Mouse (Mus musculus) lung, embryonic 15.5 days (tissue): ENCODE measurements around the gene Edem1. TPM values are rescaled to one million over a fixed set of nuclear protein-coding genes. Genes with fewer than 3 reads are reported as not detected.

Experiments
- ATAC-seq: fragments of 200-750 bp; cut with Nextera tagmentation; 2 replicates; pipeline ENCODE4 v1.8.0; 2017; ENCODE audit warnings: moderate number of reproducible peaks, borderline replicate concordance; ENCODE audit not compliant: low FRiP score, low TSS enrichment; ENCODE audit errors: extremely low read depth
- H3K27ac ChIP-seq: fragments of 300-500 bp; sonication (generic); 2 replicates; pipeline ENCODE4 v1.5.1; 2015; ENCODE audit warnings: moderate library complexity, mild to moderate bottlenecking, inconsistent platforms
- H3K27me3 ChIP-seq: fragments of 300-500 bp; sonication (generic); 2 replicates; pipeline ENCODE4 v1.6.1; 2015; ENCODE audit warnings: inconsistent platforms
- H3K36me3 ChIP-seq: fragments of 300-500 bp; sonication (generic); 2 replicates; pipeline ENCODE4 v1.6.1; 2015; ENCODE audit warnings: inconsistent platforms
- H3K4me1 ChIP-seq: fragments of 300-500 bp; sonication (generic); 2 replicates; pipeline ENCODE4 v1.6.1; 2015; ENCODE audit warnings: inconsistent platforms
- H3K4me2 ChIP-seq: fragments of 300-500 bp; sonication (generic); 2 replicates; pipeline ENCODE4 v1.6.1; 2015; ENCODE audit warnings: inconsistent platforms, mild to moderate bottlenecking, moderate library complexity
- H3K4me3 ChIP-seq: fragments of 300-500 bp; sonication (generic); 2 replicates; pipeline ENCODE4 v1.5.1; 2015; ENCODE audit warnings: mild to moderate bottlenecking, inconsistent platforms
- H3K9ac ChIP-seq: fragments of 300-500 bp; sonication (generic); 2 replicates; pipeline ENCODE4 v1.6.1; 2015; ENCODE audit warnings: inconsistent platforms
- H3K9me3 ChIP-seq: fragments of 300-500 bp; sonication (generic); 2 replicates; pipeline ENCODE4 v1.6.1; 2016; ENCODE audit warnings: inconsistent platforms
- WGBS: fragments of 180-500 bp; shearing (Covaris S2); methylation state at CpG from one replicate; pipeline ENCODE4 v1.1.7; 2015; 5-methylcytosine and 5-hydroxymethylcytosine counted together
- polyA plus RNA-seq: library from polyadenylated mRNA; unstranded; fragments of >200 nt; fragmentation: Nextera tagmentation; extraction: Ambion mirVana; gene quantifications from 2 replicates; pipeline ENCODE4 v1.2.1, GENCODE M21; 2015

The Edem1 gene
- 27.3 and 29.7 TPM in 2 replicates for polyA plus RNA-seq

DNA sequence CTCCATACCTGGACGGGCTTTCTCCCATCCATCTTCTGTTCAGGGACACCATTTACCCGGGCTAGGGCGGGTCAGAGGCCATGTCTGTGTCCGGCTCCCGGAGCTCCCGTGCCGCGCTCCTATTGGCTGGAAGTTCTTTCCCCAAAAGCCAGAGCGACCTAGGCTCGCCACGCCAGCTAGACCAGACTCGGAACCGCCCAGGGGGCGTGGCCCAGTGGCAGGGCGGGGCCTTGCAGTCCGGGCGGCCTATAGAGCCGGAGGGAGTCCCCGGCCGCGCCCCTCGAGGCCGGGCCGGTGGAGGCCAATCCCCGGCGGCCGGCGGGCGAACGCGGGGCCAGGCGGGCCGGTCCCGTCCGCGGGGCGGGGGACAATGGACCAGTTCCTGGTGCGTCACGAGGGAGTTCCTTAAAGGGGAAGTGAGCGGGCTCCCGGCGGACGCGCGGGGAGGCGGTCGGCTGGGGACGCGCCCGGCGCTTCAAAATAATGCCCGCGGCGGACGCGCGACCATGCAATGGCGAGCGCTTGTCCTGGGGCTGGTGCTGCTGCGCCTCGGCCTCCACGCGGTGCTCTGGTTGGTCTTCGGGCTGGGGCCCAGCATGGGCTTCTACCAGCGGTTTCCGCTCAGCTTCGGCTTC, at the start of gene Edem1:
Edem1 (plus strand) TSS at position 408 of the 635 bp plus-strand sequence.
- under 1% methylated on average over 67 of the region's 67 CpGs for WGBS
- peak within 1 kb of the TSS; percentile 94 for H3K9ac ChIP-seq
- H3K36me3 ChIP-seq, result peaks cover 8% of the 10 kb centered on the region; the same call in 1 of the 2 replicates
- H3K27me3 ChIP-seq, result no peaks in the 10 kb centered on the region
- H3K4me2 ChIP-seq, result peak within 1 kb of the TSS; percentile 87
- H3K4me1 ChIP-seq, result peaks cover 27% of the 10 kb centered on the region
- peak; percentile 99 for ATAC-seq
- H3K4me3 ChIP-seq, result peak within 1 kb of the TSS; percentile 99
- no peaks in the 10 kb centered on the region for H3K9me3 ChIP-seq
- H3K27ac ChIP-seq, result peak within 1 kb of the TSS; percentile 84

DNA sequence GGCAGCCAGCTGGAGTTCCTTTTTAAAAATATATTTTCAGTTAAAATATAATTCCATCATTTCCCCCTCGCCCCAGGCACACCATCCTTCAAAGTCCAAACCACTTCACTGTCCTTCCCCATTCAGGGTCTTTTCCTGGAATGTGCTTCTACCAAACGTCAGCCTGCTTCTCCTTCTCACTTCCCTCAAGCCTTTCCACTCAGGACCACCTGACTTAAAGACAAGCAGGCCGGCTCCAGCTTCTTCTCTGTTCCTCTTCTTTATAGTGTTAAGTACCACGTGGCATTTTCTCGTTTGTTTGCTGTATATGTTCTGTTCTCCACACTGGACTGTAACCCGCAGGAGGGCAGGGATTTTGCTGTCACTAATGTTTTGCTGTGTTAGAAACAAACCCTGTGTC, 46.6 kb upstream of the Edem1 start:
- Histone ChIP-seq H3K27me3 (no peaks in the 10 kb centered on the region), H3K27ac (no peak overlapping the region), H3K36me3 (no peaks in the 10 kb centered on the region), H3K4me3 (no peak overlapping the region), H3K4me1 (peaks cover 17% of the 10 kb centered on the region), H3K9ac (no peak overlapping the region), H3K4me2 (no peak overlapping the region), H3K9me3 (no peaks in the 10 kb centered on the region)
- 56% methylated on average over 6 of the region's 6 CpGs for WGBS
- ATAC-seq, result no peak

DNA sequence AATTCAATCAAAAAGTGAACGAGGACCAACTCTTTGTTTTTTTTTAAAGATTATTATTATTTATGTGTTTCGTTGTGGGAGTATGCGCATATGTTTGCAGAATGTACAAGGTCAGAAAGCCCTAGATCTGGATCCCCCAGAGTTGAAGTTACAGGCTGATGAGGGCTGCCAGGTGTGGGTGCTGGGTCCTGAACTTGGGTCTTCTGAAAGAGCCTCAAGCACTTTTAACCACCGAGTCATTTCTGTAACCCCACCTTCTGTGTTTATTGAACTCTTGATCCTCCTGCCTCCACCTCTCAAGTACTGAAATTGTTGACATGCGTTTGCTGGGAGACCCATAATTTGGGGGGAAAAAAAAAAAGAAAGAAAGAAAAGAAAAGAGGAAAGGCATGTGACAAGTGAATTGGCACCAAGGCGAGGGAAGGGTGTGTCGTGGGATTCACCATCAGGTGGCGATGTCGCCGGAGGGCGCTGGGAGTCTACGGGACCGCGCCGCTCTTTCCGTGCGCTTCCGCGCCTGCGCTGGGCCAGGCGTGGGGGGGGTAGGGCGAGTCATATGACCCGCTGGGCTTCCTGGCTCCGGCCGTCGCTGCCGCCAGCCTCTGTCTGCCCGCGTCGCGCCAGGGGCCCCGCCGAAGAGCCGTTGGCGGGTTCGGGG, 45.8 kb upstream of the Edem1 start, which contains the start of gene Arl8b:
Arl8b (plus strand) TSS at position 574 of the 658 bp plus-strand sequence.
- peak within 1 kb of the TSS; percentile 99 for H3K9ac ChIP-seq
- WGBS, result 8% methylated on average over 36 of the region's 36 CpGs
- peak; percentile 97 for ATAC-seq
- peak within 1 kb of the TSS; percentile 100 for H3K4me3 ChIP-seq
- H3K4me2 ChIP-seq, result peak within 1 kb of the TSS; percentile 69
- H3K27me3 ChIP-seq, result no peaks in the 10 kb centered on the region
- no peaks in the 10 kb centered on the region for H3K9me3 ChIP-seq
- no peaks in the 10 kb centered on the region for H3K36me3 ChIP-seq
- H3K27ac ChIP-seq, result peak within 1 kb of the TSS; percentile 81
- H3K4me1 ChIP-seq, result peaks cover 17% of the 10 kb centered on the region

DNA sequence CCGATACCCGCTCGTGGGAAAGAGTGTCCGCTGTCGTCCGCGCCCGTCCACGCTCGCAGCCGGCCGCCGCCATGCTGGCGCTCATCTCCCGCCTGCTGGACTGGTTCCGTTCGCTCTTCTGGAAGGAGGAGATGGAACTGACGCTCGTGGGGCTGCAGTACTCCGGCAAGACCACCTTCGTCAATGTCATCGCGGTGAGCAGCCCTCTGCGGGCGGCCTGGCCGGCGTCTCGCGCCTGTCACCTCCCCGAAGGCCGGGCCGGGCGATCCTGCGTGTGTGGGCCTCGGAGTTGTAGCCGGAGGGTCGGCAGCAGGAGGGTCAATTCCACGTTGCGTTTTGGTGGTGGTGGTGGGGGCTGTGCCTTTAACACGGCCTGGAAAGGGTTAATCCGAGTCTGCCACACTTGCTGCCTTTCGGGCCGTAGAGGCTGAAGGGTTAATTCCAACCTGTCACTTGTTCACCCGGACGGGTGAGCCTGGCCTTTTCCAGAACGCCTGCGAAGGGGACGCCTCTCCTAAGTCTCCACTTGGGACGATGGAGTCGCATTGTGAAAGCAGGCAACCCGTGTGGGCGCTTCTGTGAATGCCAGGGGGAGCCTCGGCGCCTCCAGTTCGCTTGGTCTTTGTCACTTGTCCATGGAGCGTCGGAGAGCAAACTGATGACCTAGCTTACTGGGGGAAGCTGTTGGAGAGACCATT, 45.1 kb upstream of the Edem1 start:
- Histone ChIP-seq H3K27ac (peak overlapping the region; percentile 81), H3K4me1 (peaks cover 17% of the 10 kb centered on the region), H3K36me3 (no peaks in the 10 kb centered on the region), H3K27me3 (no peaks in the 10 kb centered on the region), H3K9ac (peak overlapping the region; percentile 99), H3K4me3 (peak overlapping the region; percentile 100), H3K4me2 (peak overlapping the region; percentile 69), H3K9me3 (no peaks in the 10 kb centered on the region)
- 0% methylated on average over 45 of the region's 57 CpGs for WGBS
- peak; percentile 53 for ATAC-seq

DNA sequence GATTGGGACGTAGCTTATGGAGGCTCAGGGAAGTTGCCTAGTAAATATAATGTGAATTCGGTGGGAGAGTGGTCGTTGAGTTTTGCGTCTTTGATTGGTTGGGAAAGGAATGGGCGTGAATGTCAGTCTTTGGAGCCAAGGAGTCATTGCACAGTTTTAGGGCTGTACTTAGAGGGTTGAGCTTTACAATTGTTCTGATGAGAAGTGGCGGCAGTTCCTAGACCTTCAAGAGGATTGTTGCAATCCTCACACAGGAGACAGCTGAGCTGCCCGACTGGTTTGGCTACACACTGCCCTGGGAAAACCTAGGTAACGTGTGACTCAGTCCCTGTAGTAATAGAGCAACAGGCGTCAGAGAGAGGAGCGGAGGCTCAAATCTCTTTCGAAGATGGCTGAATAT, 44.4 kb upstream of the Edem1 start:
- Histone ChIP-seq H3K27me3 (no peaks in the 10 kb centered on the region), H3K4me3 (peak overlapping the region; percentile 100), H3K36me3 (no peaks in the 10 kb centered on the region), H3K4me2 (peak overlapping the region; percentile 69), H3K4me1 (peaks cover 17% of the 10 kb centered on the region), H3K27ac (peak overlapping the region; percentile 81), H3K9me3 (no peaks in the 10 kb centered on the region), H3K9ac (peak overlapping the region; percentile 99)
- peak; percentile 35; the same call in 1 of the 2 replicates for ATAC-seq
- 18% methylated on average over 11 of the region's 11 CpGs for WGBS

DNA sequence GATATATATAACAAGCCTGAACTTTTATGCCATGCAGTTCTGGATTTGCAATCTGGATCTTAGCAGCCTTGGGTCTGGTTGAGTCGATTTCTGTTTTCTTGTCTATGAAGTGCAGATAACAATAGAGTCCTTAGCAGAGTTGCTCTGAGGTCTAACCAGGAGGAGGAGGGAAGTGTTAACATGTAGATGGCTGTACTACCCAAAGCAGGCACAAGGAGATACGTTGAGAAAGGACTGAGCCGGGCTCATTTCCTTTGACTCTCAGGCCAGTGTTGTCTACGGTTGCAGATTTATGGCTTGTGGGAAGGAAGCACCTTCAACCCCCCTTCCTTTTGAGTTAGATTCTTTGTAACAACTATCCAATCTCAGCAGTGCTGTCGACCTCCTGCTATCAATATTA, 43.6 kb upstream of the Edem1 start:
- H3K27ac ChIP-seq, result no peak overlapping the region
- no peak for ATAC-seq
- H3K4me2 ChIP-seq, result peak overlapping the region; percentile 69
- no peaks in the 10 kb centered on the region for H3K9me3 ChIP-seq
- H3K4me3 ChIP-seq, result peak overlapping the region; percentile 100
- H3K36me3 ChIP-seq, result no peaks in the 10 kb centered on the region
- 43% methylated on average over 5 of the region's 5 CpGs for WGBS
- peaks cover 17% of the 10 kb centered on the region for H3K4me1 ChIP-seq
- no peaks in the 10 kb centered on the region for H3K27me3 ChIP-seq
- H3K9ac ChIP-seq, result peak overlapping the region; percentile 99

DNA sequence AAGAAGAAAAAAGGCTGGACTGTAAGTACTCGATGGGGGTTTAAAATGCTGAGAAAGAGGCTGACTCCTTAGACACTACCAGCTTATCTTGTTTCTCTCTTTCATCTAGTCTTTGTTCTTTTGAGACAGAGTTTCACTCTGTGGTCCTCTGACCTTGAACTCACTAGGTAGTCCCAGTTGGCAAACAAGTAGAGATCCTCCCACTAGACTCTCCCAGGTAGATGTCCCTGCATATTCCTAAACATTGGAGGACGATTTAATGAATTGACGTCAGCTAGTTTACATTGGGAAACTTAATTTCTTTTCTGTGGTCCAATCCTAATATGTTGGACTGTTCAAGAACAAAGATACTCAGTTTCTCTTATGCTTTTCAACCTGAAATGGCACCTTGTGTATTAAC, 42.9 kb upstream of the Edem1 start:
- Histone ChIP-seq H3K27ac (no peak overlapping the region), H3K4me2 (no peak overlapping the region), H3K4me3 (no peak overlapping the region), H3K36me3 (no peaks in the 10 kb centered on the region), H3K4me1 (peaks cover 17% of the 10 kb centered on the region), H3K9me3 (no peaks in the 10 kb centered on the region), H3K27me3 (no peaks in the 10 kb centered on the region), H3K9ac (no peak overlapping the region)
- no peak for ATAC-seq
- 72% methylated on average over 3 of the region's 3 CpGs for WGBS

DNA sequence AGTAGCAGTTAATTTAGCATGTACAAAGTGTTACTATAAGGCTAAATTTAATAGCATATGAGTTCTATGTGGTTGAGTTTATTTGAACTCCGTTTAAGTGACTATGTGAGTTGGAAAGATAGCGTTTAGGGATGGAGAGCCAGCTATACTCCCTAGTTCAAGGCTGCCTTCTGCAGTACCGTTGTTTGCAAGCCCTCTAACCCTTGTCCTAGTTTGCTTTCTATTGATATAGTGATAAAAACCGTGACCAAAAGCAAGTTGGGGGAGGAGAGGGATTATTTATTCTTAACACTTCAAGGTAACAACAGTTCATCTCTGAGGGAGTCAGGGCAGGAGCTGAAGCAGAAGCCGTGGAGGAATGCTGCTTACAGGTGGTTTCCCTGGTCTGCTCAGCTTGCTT, 36.9 kb upstream of the Edem1 start:
- Histone ChIP-seq H3K27me3 (no peaks in the 10 kb centered on the region), H3K4me3 (no peak overlapping the region), H3K36me3 (no peaks in the 10 kb centered on the region), H3K9ac (no peak overlapping the region), H3K4me1 (no peaks in the 10 kb centered on the region), H3K9me3 (no peaks in the 10 kb centered on the region), H3K4me2 (no peak overlapping the region), H3K27ac (no peak overlapping the region)
- WGBS, result 57% methylated on average over 5 of the region's 5 CpGs
- no peak for ATAC-seq

DNA sequence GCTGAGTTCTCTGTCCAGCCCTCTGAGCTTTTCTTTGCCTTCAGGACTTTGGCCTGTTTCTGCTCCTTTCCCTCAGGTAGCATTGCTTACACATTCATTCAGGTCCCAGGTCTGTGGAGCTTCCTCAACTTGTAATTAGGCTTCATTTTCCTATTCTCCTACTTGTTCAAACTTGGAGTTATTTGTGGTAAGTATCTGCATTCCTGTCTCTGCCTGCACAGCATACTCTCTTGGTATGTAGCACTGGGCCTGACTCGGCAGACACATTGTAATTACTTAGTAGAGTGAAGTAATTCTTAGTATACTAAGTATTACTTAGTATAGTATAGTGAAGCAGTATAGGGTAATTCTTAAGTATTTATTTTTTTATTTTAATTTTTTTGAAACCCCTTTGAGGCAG, 32.5 kb upstream of the Edem1 start:
- no peak for ATAC-seq
- Histone ChIP-seq H3K9ac (no peak overlapping the region), H3K36me3 (no peaks in the 10 kb centered on the region), H3K9me3 (no peaks in the 10 kb centered on the region), H3K4me2 (no peak overlapping the region), H3K4me3 (no peak overlapping the region), H3K4me1 (no peaks in the 10 kb centered on the region), H3K27me3 (no peaks in the 10 kb centered on the region), H3K27ac (no peak overlapping the region)
- WGBS, result 67% methylated on average over 1 of the region's 1 CpGs

DNA sequence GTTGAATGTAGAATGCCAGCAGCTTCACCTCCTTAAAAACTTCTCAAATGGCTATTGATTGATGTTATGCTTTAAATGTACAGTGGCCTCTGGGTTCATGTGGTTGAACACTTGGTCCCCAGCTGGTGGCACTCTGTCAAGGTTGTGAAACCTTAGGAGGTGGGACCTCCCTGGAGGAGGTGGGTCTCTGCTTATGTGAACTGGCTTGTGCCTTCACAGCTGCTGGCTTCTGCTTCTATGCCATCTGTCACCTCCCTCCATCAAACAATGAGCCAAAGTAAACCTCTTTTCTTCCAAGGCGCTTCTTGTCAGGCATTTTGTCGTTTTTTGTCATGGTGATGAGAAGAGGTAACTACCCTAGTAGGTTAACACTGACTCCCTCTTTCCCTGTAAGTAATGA, 31.7 kb upstream of the Edem1 start:
- no peaks in the 10 kb centered on the region for H3K9me3 ChIP-seq
- H3K27ac ChIP-seq, result no peak overlapping the region
- 49% methylated on average over 2 of the region's 2 CpGs for WGBS
- H3K9ac ChIP-seq, result no peak overlapping the region
- no peaks in the 10 kb centered on the region for H3K4me1 ChIP-seq
- no peaks in the 10 kb centered on the region for H3K36me3 ChIP-seq
- H3K4me3 ChIP-seq, result no peak overlapping the region
- H3K27me3 ChIP-seq, result no peaks in the 10 kb centered on the region
- ATAC-seq, result no peak
- H3K4me2 ChIP-seq, result no peak overlapping the region

DNA sequence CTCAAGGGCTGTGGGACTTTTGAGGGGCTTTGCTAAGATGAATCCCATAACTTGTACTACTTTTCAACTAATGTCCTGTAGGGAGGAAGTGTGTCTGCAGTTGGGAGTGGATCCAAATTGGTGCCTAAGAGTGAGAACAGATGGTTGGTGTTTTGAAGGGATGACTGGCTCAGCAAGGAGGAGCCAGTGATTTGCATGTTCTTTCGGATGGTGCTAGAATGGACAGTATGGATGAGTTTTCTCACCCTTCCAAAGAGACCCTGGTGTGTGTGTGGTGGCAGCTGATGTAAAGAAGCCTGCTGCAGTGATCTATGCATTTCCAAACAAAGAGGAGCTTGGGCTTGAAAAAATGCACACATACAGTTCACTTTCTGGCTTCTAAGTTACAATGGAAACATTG, 23.2 kb upstream of the Edem1 start:
- no peaks in the 10 kb centered on the region for H3K36me3 ChIP-seq
- H3K4me3 ChIP-seq, result no peak overlapping the region
- no peak overlapping the region for H3K4me2 ChIP-seq
- H3K9me3 ChIP-seq, result no peaks in the 10 kb centered on the region
- no peaks in the 10 kb centered on the region for H3K4me1 ChIP-seq
- no peak for ATAC-seq
- H3K27me3 ChIP-seq, result no peaks in the 10 kb centered on the region
- no peak overlapping the region for H3K27ac ChIP-seq
- no peak overlapping the region for H3K9ac ChIP-seq
- WGBS, result 48% methylated on average over 1 of the region's 1 CpGs

DNA sequence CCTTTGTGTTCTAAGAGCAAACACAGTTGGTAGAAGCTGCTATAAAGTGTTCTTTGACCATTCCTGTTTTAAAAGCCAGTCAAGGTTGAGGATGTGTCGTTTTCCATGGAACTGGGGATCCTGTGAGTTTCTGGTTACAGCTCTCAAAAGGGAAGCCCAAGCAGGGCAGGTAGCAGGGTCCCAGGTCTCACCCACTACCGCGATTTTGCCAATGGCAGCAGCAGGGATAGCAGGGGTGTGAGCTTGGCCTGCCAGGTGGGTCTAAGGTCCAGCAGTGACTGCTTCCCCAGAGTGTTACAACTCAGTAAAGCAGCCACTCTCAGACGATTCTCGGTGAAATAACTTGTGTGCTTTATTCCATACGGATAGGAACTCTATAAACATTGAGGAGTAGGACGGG, 22.6 kb upstream of the Edem1 start:
- no peak overlapping the region for H3K27ac ChIP-seq
- no peaks in the 10 kb centered on the region for H3K9me3 ChIP-seq
- H3K4me2 ChIP-seq, result no peak overlapping the region
- no peaks in the 10 kb centered on the region for H3K27me3 ChIP-seq
- H3K4me1 ChIP-seq, result no peaks in the 10 kb centered on the region
- no peaks in the 10 kb centered on the region for H3K36me3 ChIP-seq
- 72% methylated on average over 7 of the region's 7 CpGs for WGBS
- ATAC-seq, result no peak
- H3K4me3 ChIP-seq, result no peak overlapping the region
- no peak overlapping the region for H3K9ac ChIP-seq
